Mouse (Mus musculus) retina, embryonic 14.5 days (tissue): Measurements from ENCODE around the gene Slc25a48.

Experiments used
- DNase-seq: peaks from one replicate; pipeline ENCODE4 v3.0.0-alpha.2; 2015; ENCODE audit warnings: low spot score

Slc25a48 gene

DNA sequence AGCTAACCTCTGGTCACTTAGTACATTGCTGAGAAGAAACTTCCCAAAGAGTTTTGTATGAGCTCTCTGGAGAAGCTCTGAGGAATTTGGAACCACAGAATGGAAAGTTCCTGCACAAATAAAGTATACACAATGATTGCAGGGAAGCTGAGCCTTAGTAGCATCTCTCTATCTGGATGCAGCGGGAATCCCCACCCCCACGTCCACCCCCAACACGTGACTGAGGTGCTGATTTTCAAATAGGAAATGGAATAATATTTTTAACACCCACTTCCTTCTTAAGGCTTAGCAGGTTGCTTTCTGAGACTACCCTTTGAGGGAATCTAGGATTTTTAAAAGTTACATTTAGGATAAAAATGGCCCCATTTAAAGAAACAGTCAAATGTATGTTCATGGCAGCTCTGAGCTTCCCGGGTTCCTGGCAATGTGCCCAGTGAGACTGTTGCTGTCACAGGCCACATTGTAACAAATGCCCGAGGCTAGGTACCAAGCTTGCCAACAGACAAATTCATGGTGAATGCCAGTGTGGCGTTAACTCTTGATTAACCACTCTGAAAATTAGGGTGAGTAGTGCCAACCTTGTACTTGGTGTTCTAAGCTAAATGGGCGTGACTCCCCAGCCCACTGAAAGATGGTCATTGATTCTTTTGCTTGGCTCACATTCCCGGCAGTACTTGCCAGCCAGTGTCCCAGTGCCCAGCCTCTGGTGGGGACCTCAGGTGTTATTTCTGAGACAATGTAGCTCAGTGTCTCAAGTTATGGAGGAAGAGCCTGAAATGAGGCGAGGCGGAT lies 11.3 kb downstream of the Slc25a48 start:
- no peak for DNase-seq

GRCm38 (mm10) chr13:56450035-56450434 lies 11.9 kb downstream of the Slc25a48 start:
- DNase-seq = no peak

DNA sequence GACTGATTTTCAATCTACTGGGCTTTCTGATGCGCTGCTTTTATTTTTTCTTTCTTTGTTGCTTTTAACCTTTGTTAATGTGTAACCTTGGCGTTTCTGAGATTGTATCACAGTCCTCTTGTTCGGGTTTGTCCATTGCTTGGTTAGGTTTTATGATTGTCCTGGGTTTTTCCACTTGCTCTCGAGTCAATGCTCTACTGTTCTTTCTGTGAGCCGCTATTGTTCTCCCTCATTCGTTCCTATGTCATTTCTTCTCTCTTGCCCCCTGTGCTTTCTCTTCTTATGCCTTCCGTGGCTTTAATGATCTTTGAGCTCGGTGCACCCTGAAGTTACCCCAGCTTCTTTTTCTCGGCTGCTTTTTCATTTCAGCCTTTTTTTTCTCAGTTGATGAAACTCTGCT lies 19.8 kb downstream of the Slc25a48 start:
- no peak for DNase-seq

- DNase-seq = no peak
These were observed 23.3 kb downstream of the Slc25a48 start for GRCm38 (mm10) chr13:56461460-56461859.

GRCm38 (mm10) chr13:56462791-56463190 lies 24.6 kb downstream of the Slc25a48 start:
- DNase-seq = no peak

GRCm38 (mm10) chr13:56463261-56463660 lies 25.1 kb downstream of the Slc25a48 start:
- DNase-seq = no peak

DNA sequence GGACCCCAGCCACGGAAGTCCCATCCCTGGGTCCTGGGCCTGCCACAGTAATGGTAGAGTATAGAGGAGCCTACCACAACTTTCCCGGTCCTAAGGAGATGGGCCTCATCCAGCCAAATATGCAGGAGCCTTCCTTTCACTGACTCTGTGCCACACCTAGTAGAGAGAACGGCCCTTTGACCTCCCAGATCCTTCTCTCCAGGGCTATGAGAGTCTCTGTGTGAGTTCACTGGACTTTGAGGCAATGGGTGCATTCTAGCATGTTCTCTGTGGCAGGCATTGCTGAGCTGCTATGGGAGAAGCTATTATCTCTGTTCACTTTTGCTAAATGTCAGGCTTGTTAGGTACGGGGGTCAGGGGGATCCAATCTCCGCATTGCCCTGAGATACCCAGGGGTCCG lies 25.6 kb downstream of the Slc25a48 start:
- DNase-seq = no peak

GRCm38 (mm10) chr13:56467786-56468185 lies 29.6 kb downstream of the Slc25a48 start:
- DNase-seq = no peak

DNA sequence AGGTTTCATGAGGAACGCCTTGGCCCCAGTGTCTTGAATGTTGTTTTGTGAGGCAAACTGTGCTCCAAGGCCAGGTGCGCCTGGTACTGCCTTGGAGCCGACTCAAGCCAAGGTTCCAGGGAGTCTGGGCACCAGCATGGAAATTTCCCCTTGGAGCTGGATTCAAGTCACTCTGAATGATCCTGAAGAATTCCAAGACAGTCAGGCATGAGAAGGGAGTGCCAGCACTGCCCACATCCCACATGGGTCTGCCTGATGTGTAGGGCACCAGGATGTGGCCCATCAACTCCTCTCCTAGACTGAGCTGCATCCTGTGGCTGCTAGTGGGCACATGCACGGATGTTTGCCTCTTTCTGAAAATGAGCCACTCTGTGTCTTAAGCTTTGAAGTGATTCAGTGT lies 30.4 kb downstream of the Slc25a48 start:
- DNase-seq = no peak

DNA sequence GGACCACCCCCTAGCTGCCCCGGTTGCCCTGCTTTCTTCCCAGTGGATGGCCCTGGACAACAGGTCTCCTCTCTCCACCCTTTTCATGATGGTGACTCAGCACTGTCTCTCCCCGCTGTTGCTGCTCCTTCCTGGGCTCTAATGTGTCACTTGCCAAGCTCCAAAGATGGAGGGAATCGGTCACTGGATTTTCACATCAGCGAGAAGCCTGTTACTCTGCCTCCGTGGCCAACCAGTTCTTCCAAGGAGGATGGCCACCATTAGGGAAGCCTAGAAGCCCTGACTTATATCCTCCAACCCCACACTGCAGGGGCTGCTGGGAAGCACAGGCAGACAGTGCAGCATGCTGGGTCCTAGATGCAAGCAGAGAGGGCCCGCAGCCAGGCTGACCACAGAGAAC lies 33.1 kb downstream of the Slc25a48 start:
- no peak for DNase-seq

DNA sequence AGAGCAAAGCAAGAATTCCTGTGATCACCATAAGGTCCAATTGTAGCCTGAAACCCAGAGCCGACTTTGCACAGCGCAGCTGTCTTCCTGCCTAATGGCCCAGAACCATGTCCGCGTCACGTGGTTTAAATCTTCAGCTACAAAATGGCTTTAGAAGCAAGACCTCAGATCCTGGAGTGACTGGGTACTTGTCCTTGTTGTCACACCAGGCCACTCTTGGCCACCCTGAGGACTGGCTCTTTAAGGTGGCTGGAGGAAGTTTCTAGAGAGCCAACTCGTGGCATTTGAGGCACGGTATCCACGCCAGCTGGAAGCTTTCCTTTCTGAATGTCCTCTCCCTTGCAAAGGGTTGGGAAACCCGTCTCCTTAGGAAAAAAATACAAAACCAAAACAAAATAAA lies 33.8 kb downstream of the Slc25a48 start:
- no peak for DNase-seq

DNA sequence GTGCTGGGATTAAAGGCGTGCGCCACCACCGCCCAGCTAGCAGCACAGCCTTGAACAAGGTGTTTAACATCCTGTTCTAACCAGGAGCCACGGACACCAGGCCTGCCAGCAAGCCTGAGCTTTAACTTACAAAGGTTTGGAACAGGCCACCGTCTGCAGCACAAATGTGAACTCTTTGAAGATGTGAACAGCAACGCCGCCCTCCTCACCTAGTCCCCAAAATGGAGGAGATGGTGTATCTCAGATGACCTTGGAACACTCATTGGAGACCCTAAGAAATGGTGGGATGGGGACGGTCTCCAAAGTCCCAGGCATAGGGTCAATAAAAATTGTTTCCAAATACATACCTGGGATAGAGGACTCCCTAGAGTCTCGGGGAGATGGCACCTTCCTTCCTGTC lies 34.5 kb downstream of the Slc25a48 start:
- no peak for DNase-seq

DNA sequence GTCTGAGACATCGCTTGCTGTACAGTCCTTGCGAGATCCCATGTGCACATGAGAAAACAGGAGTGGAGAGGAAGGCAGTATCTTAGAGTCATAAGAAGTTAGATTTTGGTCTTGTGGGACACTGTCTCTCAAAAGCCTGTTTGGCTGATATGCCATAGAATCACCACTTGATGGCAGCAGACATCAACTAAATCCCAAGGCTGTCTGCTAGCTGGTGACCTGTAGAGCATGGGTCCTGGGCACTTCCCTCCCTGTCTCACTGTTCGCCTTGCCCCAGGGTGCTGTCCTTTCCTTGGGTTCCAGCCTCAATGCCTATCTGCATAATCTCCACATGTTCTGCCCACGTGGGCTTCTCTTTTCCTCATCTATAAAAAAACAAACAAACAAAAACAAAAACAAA lies 37.2 kb downstream of the Slc25a48 start:
- peak; percentile 84 for DNase-seq

GRCm38 (mm10) chr13:56476790-56477189 lies 38.6 kb downstream of the Slc25a48 start:
- no peak for DNase-seq

- DNase-seq = no peak
These were observed 39.1 kb downstream of the Slc25a48 start for GRCm38 (mm10) chr13:56477271-56477670.

- DNase-seq = no peak
These were observed 39.9 kb downstream of the Slc25a48 start for GRCm38 (mm10) chr13:56478027-56478426.

GRCm38 (mm10) chr13:56482146-56482545 lies 44.0 kb downstream of the Slc25a48 start, which contains the start of gene Il9:
Gene Il9, minus strand, starts transcription at chr13:56482246.
- no peak for DNase-seq

DNA sequence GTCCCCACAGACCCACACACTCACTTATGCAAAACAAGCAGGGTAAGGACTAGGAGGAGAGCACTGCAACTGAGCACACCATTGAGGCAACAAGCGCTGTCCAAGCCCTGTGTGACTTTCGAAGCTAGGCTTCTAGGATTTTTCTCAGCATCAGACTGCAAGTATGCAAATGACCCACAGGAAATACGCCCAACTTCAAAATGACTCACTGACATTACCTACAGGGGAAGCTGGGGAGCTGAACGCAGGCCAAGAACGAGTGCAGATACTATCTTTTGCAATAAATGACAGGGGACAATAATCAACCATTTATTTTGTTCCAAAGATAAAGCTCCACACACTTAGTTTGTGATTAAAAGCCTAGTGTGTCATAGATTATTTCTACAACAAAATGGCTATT lies 49.9 kb downstream of the Slc25a48 start:
- DNase-seq = no peak

- DNase-seq = no peak
These were observed 56.3 kb downstream of the Slc25a48 start for GRCm38 (mm10) chr13:56494440-56494839.

DNA sequence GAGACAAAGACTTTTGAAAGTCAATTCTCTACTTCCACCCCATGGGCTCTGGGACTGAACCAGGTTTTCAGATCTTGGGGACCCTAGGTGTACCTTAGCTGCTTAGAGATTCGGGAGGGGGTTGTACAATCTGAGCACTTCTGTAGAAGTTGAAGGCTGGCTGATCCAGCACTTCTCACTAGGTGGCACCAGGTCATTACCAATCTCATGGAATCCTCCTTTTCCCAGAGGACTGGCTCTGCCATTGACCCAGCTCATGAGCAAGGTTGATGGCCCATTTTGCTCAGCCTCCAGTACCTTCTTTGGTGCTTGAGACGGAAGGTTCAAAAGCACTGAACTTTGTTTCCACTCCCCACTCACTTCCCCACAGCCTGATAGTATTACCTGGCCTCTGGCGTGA lies 62.0 kb downstream of the Slc25a48 start:
- peak; percentile 62 for DNase-seq

DNA sequence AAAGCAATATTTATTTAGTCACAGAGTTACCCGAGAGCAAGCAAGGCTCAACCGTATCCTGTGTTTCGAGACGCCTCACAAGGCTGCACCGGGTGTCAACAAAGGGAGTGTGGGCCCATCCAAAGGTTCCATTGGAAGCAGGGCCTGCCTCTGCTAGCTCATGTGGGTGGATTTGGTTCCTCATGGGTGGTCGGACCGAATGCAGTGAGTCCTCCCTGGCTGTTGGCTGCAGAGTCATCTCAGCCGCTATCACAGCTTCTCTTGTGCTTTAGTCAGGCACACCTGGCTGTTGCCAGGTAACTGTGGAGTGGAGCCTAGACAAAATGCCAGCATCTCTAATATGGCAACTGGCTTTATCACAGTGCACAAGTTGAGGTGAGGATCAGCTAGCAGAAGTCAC lies 62.5 kb downstream of the Slc25a48 start:
- DNase-seq = no peak

GRCm38 (mm10) chr13:56501866-56502420 lies 63.8 kb downstream of the Slc25a48 start:
- DNase-seq = no peak

DNA sequence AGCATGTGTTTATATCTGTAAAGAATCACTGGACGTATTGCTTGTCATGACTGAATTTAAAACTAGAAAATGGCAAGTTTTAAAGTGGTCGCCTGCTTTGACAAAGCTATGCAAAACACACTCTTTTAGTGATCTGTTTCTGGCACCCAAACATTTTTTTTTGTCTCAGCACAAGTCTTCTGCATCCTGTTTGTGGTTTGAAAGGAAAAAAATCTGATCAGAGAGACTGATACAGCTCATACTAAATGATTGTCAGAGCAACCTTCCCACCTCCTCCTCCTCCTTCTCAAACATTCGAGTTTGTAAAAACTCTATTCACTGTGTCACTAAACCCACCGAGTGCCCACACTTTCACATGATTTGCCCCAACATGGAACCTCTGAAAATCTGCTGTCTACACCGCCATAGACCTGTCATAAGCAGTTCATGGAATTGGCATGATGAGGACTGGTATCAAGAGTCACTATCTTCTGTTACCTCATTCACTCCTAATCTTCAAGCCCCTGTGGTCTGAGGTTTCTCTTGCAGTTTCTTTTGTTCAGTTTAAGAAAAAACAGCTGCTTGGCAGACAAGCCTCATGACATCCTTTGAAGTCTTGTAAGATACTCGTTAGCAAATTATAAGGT lies 68.8 kb downstream of the Slc25a48 start:
- no peak for DNase-seq
